Mouse (Mus musculus): ENCODE measurements around the gene Gm13889. TPM values are rescaled to one million over a fixed set of nuclear protein-coding genes. Genes with fewer than 3 reads are reported as not detected.

The Gm13889 gene
- 3.3 and 5.7 TPM in 2 replicates for polyA plus RNA-seq (2014; fragmentation: Nextera tagmentation; extraction: Ambion mirVana)

GRCm38 (mm10) chr2:93956908-93957784, at the start of gene Gm13889:
Gm13889 (minus strand) TSS chr2:93957201.
- Histone ChIP-seq H3K9me3 (ENCODE audit: control insufficient read depth, low read length) (no peaks in the 10 kb centered on the region), H3K27me3 (ENCODE audit: control insufficient read depth, insufficient read depth, low read length) (peaks cover 36% of the 10 kb centered on the region), H3K4me3 (ENCODE audit: low read depth, low read length) (peak within 1 kb of the TSS; percentile 58), H3K9ac (ENCODE audit: low read depth, low read length) (peak within 1 kb of the TSS; percentile 58), H3K4me1 (replicated peaks; ENCODE audit: control insufficient read depth, insufficient read depth, low read length) (peaks cover 3% of the 10 kb centered on the region; the same call in 1 of the 2 replicates), H3K27ac (ENCODE audit: low read depth, low read length) (0 out of 2 replicates have a peak within 1 kb of the TSS, but pooled peaks have one; percentile 17), H3K4me2 (replicated peaks; ENCODE audit: low read depth, low read length) (peak within 1 kb of the TSS; percentile 99), H3K36me3 (ENCODE audit: control insufficient read depth, insufficient read depth, low read length) (no peaks in the 10 kb centered on the region)
- ATAC-seq (ENCODE audit: low FRiP score) (peak; percentile 63), DNase-seq (ENCODE audit: low spot score) (peak; percentile 67)
- 5% methylated on average over 41 of the region's 62 CpGs for WGBS

GRCm38 (mm10) chr2:94002331-94002730, 45.3 kb upstream of the Gm13889 start:
- Histone ChIP-seq H3K4me2 (replicated peaks; ENCODE audit: low read depth, low read length) (no peak overlapping the region), H3K4me1 (replicated peaks; ENCODE audit: control insufficient read depth, insufficient read depth, low read length) (no peaks in the 10 kb centered on the region), H3K27me3 (ENCODE audit: control insufficient read depth, insufficient read depth, low read length) (no peaks in the 10 kb centered on the region), H3K4me3 (ENCODE audit: low read depth, low read length) (no peak overlapping the region), H3K9me3 (ENCODE audit: control insufficient read depth, low read length) (no peaks in the 10 kb centered on the region), H3K9ac (ENCODE audit: low read depth, low read length) (no peak overlapping the region), H3K27ac (ENCODE audit: low read depth, low read length) (no peak overlapping the region), H3K36me3 (ENCODE audit: control insufficient read depth, insufficient read depth, low read length) (0 out of 2 replicates have a peak, but pooled peaks cover 6% of the 10 kb centered on the region)
- peak; percentile 71 for ATAC-seq (ENCODE audit: low FRiP score)
- 11% methylated on average over 2 of the region's 2 CpGs for WGBS
- peak; percentile 93 for DNase-seq (ENCODE audit: low spot score)

- DNase-seq (ENCODE audit: low spot score) (no peak), ATAC-seq (ENCODE audit: low FRiP score) (no peak)
- Histone ChIP-seq H3K4me2 (replicated peaks; ENCODE audit: low read depth, low read length) (no peak overlapping the region), H3K4me1 (replicated peaks; ENCODE audit: control insufficient read depth, insufficient read depth, low read length) (no peaks in the 10 kb centered on the region), H3K4me3 (ENCODE audit: low read depth, low read length) (no peak overlapping the region), H3K9me3 (ENCODE audit: control insufficient read depth, low read length) (no peaks in the 10 kb centered on the region), H3K27me3 (ENCODE audit: control insufficient read depth, insufficient read depth, low read length) (no peaks in the 10 kb centered on the region), H3K36me3 (ENCODE audit: control insufficient read depth, insufficient read depth, low read length) (0 out of 2 replicates have a peak, but pooled peaks cover 6% of the 10 kb centered on the region), H3K27ac (ENCODE audit: low read depth, low read length) (no peak overlapping the region), H3K9ac (ENCODE audit: low read depth, low read length) (no peak overlapping the region)
- WGBS, result 84% methylated on average over 4 of the region's 4 CpGs
Observed at GRCm38 (mm10) chr2:94001918-94002317, 44.9 kb upstream of the Gm13889 start.

GRCm38 (mm10) chr2:94001411-94001810, 44.4 kb upstream of the Gm13889 start:
- H3K27me3 ChIP-seq (ENCODE audit: control insufficient read depth, insufficient read depth, low read length), result no peaks in the 10 kb centered on the region
- 0 out of 2 replicates have a peak, but pooled peaks cover 6% of the 10 kb centered on the region for H3K36me3 ChIP-seq (ENCODE audit: control insufficient read depth, insufficient read depth, low read length)
- H3K4me1 ChIP-seq (replicated peaks; ENCODE audit: control insufficient read depth, insufficient read depth, low read length), result no peaks in the 10 kb centered on the region
- ATAC-seq (ENCODE audit: low FRiP score) (no peak), DNase-seq (ENCODE audit: low spot score) (no peak)
- H3K27ac ChIP-seq (ENCODE audit: low read depth, low read length), result no peak overlapping the region
- 86% methylated on average over 6 of the region's 6 CpGs for WGBS
- no peaks in the 10 kb centered on the region for H3K9me3 ChIP-seq (ENCODE audit: control insufficient read depth, low read length)
- no peak overlapping the region for H3K4me3 ChIP-seq (ENCODE audit: low read depth, low read length)
- no peak overlapping the region for H3K9ac ChIP-seq (ENCODE audit: low read depth, low read length)
- H3K4me2 ChIP-seq (replicated peaks; ENCODE audit: low read depth, low read length), result no peak overlapping the region

GRCm38 (mm10) chr2:93996254-93996653, 39.3 kb upstream of the Gm13889 start, which contains the start of gene Gm27027:
Gm27027 (minus strand) TSS chr2:93996354.
- Histone ChIP-seq H3K27ac (ENCODE audit: low read depth, low read length) (no peak within 1 kb of the TSS), H3K4me3 (ENCODE audit: low read depth, low read length) (no peak within 1 kb of the TSS), H3K4me2 (replicated peaks; ENCODE audit: low read depth, low read length) (no peak within 1 kb of the TSS), H3K36me3 (ENCODE audit: control insufficient read depth, insufficient read depth, low read length) (peaks cover 12% of the 10 kb centered on the region; the same call in 1 of the 2 replicates), H3K27me3 (ENCODE audit: control insufficient read depth, insufficient read depth, low read length) (no peaks in the 10 kb centered on the region), H3K4me1 (replicated peaks; ENCODE audit: control insufficient read depth, insufficient read depth, low read length) (no peaks in the 10 kb centered on the region), H3K9me3 (ENCODE audit: control insufficient read depth, low read length) (no peaks in the 10 kb centered on the region), H3K9ac (ENCODE audit: low read depth, low read length) (no peak within 1 kb of the TSS)
- WGBS, result 94% methylated on average over 6 of the region's 6 CpGs
- no peak for ATAC-seq (ENCODE audit: low FRiP score)
- DNase-seq (ENCODE audit: low spot score), result no peak

GRCm38 (mm10) chr2:93992810-93993209, 35.8 kb upstream of the Gm13889 start:
- H3K4me2 ChIP-seq (replicated peaks; ENCODE audit: low read depth, low read length), result no peak overlapping the region
- no peaks in the 10 kb centered on the region for H3K9me3 ChIP-seq (ENCODE audit: control insufficient read depth, low read length)
- DNase-seq (ENCODE audit: low spot score) (no peak), ATAC-seq (ENCODE audit: low FRiP score) (no peak)
- H3K9ac ChIP-seq (ENCODE audit: low read depth, low read length), result no peak overlapping the region
- H3K4me1 ChIP-seq (replicated peaks; ENCODE audit: control insufficient read depth, insufficient read depth, low read length), result no peaks in the 10 kb centered on the region
- H3K4me3 ChIP-seq (ENCODE audit: low read depth, low read length), result no peak overlapping the region
- peaks cover 10% of the 10 kb centered on the region; the same call in 1 of the 2 replicates for H3K36me3 ChIP-seq (ENCODE audit: control insufficient read depth, insufficient read depth, low read length)
- H3K27me3 ChIP-seq (ENCODE audit: control insufficient read depth, insufficient read depth, low read length), result no peaks in the 10 kb centered on the region
- H3K27ac ChIP-seq (ENCODE audit: low read depth, low read length), result no peak overlapping the region
- WGBS, result 60% methylated on average over 3 of the region's 3 CpGs

- no peak overlapping the region for H3K9ac ChIP-seq (ENCODE audit: low read depth, low read length)
- H3K4me1 ChIP-seq (replicated peaks; ENCODE audit: control insufficient read depth, insufficient read depth, low read length), result no peaks in the 10 kb centered on the region
- no peak overlapping the region for H3K4me3 ChIP-seq (ENCODE audit: low read depth, low read length)
- WGBS, result 39% methylated on average over 5 of the region's 5 CpGs
- H3K27me3 ChIP-seq (ENCODE audit: control insufficient read depth, insufficient read depth, low read length), result no peaks in the 10 kb centered on the region
- no peak for ATAC-seq (ENCODE audit: low FRiP score)
- DNase-seq (ENCODE audit: low spot score), result no peak
- no peaks in the 10 kb centered on the region for H3K9me3 ChIP-seq (ENCODE audit: control insufficient read depth, low read length)
- no peak overlapping the region for H3K27ac ChIP-seq (ENCODE audit: low read depth, low read length)
- peaks cover 10% of the 10 kb centered on the region; the same call in 1 of the 2 replicates for H3K36me3 ChIP-seq (ENCODE audit: control insufficient read depth, insufficient read depth, low read length)
- no peak overlapping the region for H3K4me2 ChIP-seq (replicated peaks; ENCODE audit: low read depth, low read length)
Observed at GRCm38 (mm10) chr2:93992259-93992658, 35.3 kb upstream of the Gm13889 start.

GRCm38 (mm10) chr2:93991336-93991735, 34.3 kb upstream of the Gm13889 start:
- H3K9ac ChIP-seq (ENCODE audit: low read depth, low read length), result no peak overlapping the region
- no peaks in the 10 kb centered on the region for H3K9me3 ChIP-seq (ENCODE audit: control insufficient read depth, low read length)
- H3K36me3 ChIP-seq (ENCODE audit: control insufficient read depth, insufficient read depth, low read length), result peaks cover 10% of the 10 kb centered on the region; the same call in 1 of the 2 replicates
- 92% methylated on average over 3 of the region's 3 CpGs for WGBS
- DNase-seq (ENCODE audit: low spot score) (no peak), ATAC-seq (ENCODE audit: low FRiP score) (no peak)
- no peak overlapping the region for H3K4me2 ChIP-seq (replicated peaks; ENCODE audit: low read depth, low read length)
- no peaks in the 10 kb centered on the region for H3K27me3 ChIP-seq (ENCODE audit: control insufficient read depth, insufficient read depth, low read length)
- no peaks in the 10 kb centered on the region for H3K4me1 ChIP-seq (replicated peaks; ENCODE audit: control insufficient read depth, insufficient read depth, low read length)
- H3K27ac ChIP-seq (ENCODE audit: low read depth, low read length), result no peak overlapping the region
- H3K4me3 ChIP-seq (ENCODE audit: low read depth, low read length), result no peak overlapping the region

All from hindbrain, embryonic 11.5 days (tissue).